Mouse (Mus musculus) heart, postnatal 0 days (tissue): ENCODE data around the gene Oard1.

ENCODE experiments used
- CTCF ChIP-seq: IDR thresholded peaks from 2 replicates; pipeline ENCODE4 v1.5.1; 2016; ENCODE audit warnings: antibody characterized with exemption, control low read depth, low read depth
- EP300 ChIP-seq: IDR thresholded peaks from 2 replicates; pipeline ENCODE4 v1.6.1; 2016; ENCODE audit warnings: antibody characterized with exemption, low read depth

DNA sequence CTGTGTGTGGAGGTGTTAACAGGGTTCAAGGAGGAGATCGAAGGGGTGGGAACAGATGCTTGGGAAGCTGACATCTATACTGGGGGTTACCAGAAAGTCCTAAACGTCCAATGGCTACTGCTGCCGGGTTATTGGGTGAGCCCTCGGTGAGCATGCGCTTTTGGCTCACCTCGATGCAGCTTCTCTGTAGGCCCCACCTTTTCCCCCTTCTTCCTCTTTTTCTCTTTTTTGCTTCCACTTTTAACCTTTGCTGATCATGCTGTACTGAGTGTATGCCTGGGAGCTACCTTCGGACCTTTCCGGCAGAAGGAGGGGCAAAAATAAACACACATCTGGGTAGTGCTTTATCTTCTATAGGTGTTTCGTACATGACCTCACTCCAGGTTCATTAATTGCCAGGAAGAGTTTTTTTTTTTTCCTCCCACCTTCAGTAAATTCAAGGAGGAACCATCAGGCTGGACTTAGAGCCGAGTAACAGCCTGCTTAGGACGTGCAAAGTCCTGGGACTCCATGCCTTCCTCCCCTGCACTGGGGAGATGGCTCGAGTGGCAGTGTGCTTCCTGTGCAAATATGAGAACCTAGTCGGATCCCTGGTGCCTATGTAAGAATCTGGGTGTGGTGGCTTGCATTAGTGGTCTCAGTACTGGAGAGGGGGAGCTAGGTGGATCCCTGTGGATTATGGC lies 48.3 kb downstream of the Oard1 start:
- TF ChIP-seq CTCF (no peak), EP300 (no peak)
